Mouse (Mus musculus): Measurements from ENCODE around the gene Gm12355. TPM values are rescaled to one million over a fixed set of nuclear protein-coding genes. Genes with fewer than 3 reads are reported as not detected.
"Not testable (repeated sequence)": the region's sequence is repeated elsewhere in the genome, so short reads cannot be mapped to it uniquely, and the experiment has no call there.

The Gm12355 gene
- total RNA-seq, 2 experiments from 2014 or later = 8.8 to 12.9 TPM

- no peak for DNase-seq
- intact Hi-C loops (cut with DNase I) = loop anchor here (5.0 kb wide), 1 partner anchor 66 kb away; no protein-coding TSS in a partner anchor
Measured at GRCm38 (mm10) chr11:98606763-98607162, 18.7 kb downstream of the Gm12355 start.

- intact Hi-C loops (cut with DNase I) = loop anchor here (1.0 to 5.0 kb wide), 2 partner anchors 53 to 67 kb away; no protein-coding TSS in a partner anchor
- DNase-seq = not testable (repeated sequence)
Measured at GRCm38 (mm10) chr11:98604911-98605310, 20.6 kb downstream of the Gm12355 start.

- intact Hi-C loops (cut with DNase I) = no loop called here
- no peak for DNase-seq
Measured at GRCm38 (mm10) chr11:98603953-98604352, 21.5 kb downstream of the Gm12355 start.

- intact Hi-C loops (cut with DNase I) = no loop called here
- no peak for DNase-seq
Measured at GRCm38 (mm10) chr11:98602090-98602690, 23.3 kb downstream of the Gm12355 start.

GRCm38 (mm10) chr11:98599291-98599690 is 26.2 kb downstream of the Gm12355 start:
- intact Hi-C loops (cut with DNase I) = loop anchor here (5.0 kb wide), 1 partner anchor 142 kb away; no protein-coding TSS in a partner anchor
- no peak for DNase-seq

- intact Hi-C loops (cut with DNase I) = loop anchor here (5.0 kb wide), 1 partner anchor 142 kb away; no protein-coding TSS in a partner anchor
- DNase-seq = no peak
Measured at GRCm38 (mm10) chr11:98598851-98599290, 26.6 kb downstream of the Gm12355 start.

- DNase-seq = no peak
- intact Hi-C loops (cut with DNase I) = loop anchor here (5.0 kb wide), 1 partner anchor 141 kb away; no protein-coding TSS in a partner anchor
Measured at GRCm38 (mm10) chr11:98597991-98598390, 27.5 kb downstream of the Gm12355 start, which contains the start of gene Lrrc3c. Gene Lrrc3c, plus strand, starts transcription at chr11:98598291.

- intact Hi-C loops (cut with DNase I) = loop anchor here (5.0 kb wide), 1 partner anchor 140 kb away; no protein-coding TSS in a partner anchor
- DNase-seq = peak; percentile 60 to 76
Measured at GRCm38 (mm10) chr11:98597363-98597762, 28.1 kb downstream of the Gm12355 start.

- intact Hi-C loops (cut with DNase I) = loop anchor here (1.0 to 5.0 kb wide), 2 partner anchors 41 to 139 kb away; no protein-coding TSS in a partner anchor
Measured at GRCm38 (mm10) chr11:98595955-98596354, 29.5 kb downstream of the Gm12355 start.

GRCm38 (mm10) chr11:98595473-98595872 is 30.0 kb downstream of the Gm12355 start:
- DNase-seq = no peak
- intact Hi-C loops (cut with DNase I) = loop anchor here (5.0 kb wide), 1 partner anchor 138 kb away; no protein-coding TSS in a partner anchor

More at GRCm38 (mm10) chr11:98595955-98596354, 29.5 kb downstream of the Gm12355 start:
- DNase-seq = no peak

GRCm38 (mm10) chr11:98595021-98595420 is 30.4 kb downstream of the Gm12355 start:
- DNase-seq = no peak
- intact Hi-C loops (cut with DNase I) = loop anchor here (5.0 kb wide), 1 partner anchor 138 kb away; no protein-coding TSS in a partner anchor

- intact Hi-C loops (cut with DNase I) = no loop called here
- no peak for DNase-seq
Measured at GRCm38 (mm10) chr11:98590548-98591445, 34.7 kb downstream of the Gm12355 start.

GRCm38 (mm10) chr11:98589306-98589705 is 36.2 kb downstream of the Gm12355 start:
- intact Hi-C loops (cut with DNase I) = no loop called here
- DNase-seq = no peak

- peak in 1 of 2 experiments; percentile 63 for DNase-seq
- intact Hi-C loops (cut with DNase I) = no loop called here
Measured at GRCm38 (mm10) chr11:98588833-98589281, 36.6 kb downstream of the Gm12355 start.

GRCm38 (mm10) chr11:98587684-98588546 is 37.5 kb downstream of the Gm12355 start:
- intact Hi-C loops (cut with DNase I) = no loop called here
- peak; percentile 72 to 80 for DNase-seq

GRCm38 (mm10) chr11:98586892-98587563 is 38.4 kb downstream of the Gm12355 start, which contains the start of gene Ormdl3:
Gene Ormdl3, minus strand, starts transcription at chr11:98587368.
- intact Hi-C loops (cut with DNase I) = no loop called here
- DNase-seq = peak; percentile 98 to 99

- DNase-seq = peak; percentile 38 to 49
- intact Hi-C loops (cut with DNase I) = no loop called here
Measured at GRCm38 (mm10) chr11:98586087-98586891, 39.2 kb downstream of the Gm12355 start.

- intact Hi-C loops (cut with DNase I) = no loop called here
- no peak for DNase-seq
Measured at GRCm38 (mm10) chr11:98584629-98585177, 40.8 kb downstream of the Gm12355 start.
